Mouse (Mus musculus) gastrocnemius, postnatal 4 days (tissue): ENCODE measurements at regions not wholly inside any gene's neighbourhood (a gene's known extent, or its start where the extent isn't known, plus 50 kb on each side); places are given as distances from the start of the nearest gene placed in this dataset.

Experiments
- DNase-seq, 2 experiments: peaks; one replicate each; pipeline ENCODE4 v3.0.0; 2021 to 2022; ENCODE audit warnings: low spot score in 2 of 2, mixed read lengths in 2 of 2

DNA sequence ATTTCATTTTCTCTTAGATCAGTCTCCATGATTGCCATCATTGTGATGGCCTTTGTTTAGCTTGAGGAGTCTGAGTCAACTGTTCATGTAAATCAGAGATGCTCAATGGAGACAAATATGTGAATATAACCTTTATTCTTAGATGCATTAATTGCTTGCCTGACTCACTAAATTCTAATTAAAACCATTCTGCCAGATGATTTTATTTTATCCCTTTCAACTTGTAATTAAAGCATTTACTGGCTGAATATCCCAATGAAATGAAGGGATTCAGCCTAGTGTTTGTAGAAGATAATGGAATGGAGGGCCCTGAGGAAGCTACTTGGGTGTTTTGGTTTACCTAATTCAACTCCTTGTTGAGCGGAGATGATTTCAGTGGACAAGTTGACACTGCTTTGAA, 777.1 kb upstream of the Auts2 start:
- no peak for DNase-seq

DNA sequence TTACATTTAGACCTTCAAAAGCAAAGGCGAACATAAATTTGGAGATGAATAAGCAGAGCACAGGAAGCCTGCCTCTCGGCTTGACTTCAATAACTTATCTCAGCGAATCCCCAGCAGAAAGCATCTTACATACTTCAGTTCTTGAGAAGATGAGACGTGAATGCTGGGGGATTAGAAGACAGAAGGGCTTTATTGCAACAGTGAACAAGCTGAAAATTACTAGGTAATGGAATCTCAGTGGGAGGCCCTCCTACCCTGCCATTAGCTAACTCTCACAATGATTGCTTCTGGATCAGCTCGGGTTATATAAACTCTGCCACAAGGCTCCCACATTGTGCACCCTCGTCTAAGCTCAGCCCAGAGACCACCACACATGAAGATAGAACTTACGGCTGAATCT, 770.9 kb upstream of the Auts2 start:
- no peak for DNase-seq

DNA sequence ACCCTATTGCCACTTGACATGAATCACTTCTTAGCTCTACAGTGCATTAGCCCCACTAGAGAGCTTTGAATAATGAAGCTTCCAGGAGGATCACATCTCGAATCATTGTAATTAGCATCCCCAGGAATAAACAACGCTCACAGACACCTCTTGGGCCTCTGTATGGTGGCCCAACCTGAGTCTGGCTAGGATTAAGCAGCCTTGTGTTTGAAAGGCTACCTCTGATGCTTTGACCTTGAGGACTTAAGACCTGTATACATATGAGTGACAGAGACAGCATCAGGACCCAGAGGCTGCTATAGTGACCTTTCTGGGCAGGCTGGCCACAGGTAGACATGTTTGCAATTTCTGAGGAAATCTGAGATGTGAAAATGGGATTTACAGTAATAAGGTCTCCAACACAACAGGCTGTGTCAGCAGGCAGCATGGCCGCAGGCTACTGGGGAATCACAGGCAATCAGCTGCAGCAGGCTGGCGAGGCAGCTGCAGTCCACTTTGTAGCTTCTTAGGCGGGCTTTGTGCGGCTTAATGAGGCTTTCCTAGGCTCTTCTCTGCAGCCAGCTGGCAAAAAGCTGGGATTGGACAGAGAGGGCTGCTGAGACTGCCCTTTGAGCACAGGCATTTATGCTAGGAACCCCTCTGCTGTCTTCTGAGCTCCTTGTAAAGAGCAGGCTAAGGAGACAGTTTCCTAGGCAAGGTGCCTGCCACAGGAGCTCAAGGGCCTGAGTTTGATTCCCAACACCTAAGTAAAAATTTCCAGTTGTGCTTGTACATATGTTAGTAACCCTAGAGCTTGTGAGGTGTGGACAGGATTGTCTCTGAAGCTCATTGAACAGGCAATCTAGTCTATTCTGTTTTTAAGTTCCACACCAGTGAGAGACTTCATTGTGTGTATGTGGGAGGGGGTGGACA, 768.1 kb upstream of the Auts2 start:
- DNase-seq, result peak in 1 of 2 experiments; percentile 15

DNA sequence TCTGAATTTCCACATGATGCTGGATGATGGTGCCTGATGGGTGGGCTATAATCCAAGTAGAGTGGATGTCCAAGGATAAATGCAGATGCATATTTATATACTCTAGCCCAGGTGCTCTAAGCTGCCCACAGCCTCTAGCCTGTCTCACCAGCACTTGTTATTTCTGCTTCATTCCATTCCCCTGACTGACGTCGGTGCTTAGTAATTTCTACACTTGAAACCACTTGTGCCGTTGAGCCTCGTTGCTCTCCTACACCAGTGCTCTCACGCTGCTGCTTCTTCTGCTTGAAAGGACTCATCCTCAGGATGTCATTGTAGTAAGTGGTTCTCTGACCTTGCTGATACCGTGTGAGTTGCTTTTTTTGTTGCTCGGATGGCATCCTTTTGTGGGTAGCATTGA, 724.7 kb upstream of the Auts2 start:
- DNase-seq, result no peak

DNA sequence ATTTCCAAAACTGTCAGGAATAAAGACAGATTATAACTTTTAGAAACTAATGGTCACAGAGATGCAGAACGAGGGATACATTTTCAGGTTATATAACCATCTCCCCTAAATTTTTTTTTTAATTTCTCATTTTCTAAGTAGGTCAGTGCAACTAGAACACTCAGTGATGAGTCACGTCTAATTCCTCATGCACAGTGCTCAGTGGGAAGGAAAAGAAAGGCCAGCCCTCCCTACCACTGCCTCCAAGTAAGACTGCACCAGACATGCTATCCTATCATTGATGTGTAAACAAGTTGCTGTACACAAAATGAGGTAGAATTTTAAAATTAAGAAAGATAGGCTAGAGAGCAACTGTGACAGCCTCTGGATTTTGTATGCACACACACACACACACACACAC, 724.2 kb upstream of the Auts2 start:
- no peak for DNase-seq

DNA sequence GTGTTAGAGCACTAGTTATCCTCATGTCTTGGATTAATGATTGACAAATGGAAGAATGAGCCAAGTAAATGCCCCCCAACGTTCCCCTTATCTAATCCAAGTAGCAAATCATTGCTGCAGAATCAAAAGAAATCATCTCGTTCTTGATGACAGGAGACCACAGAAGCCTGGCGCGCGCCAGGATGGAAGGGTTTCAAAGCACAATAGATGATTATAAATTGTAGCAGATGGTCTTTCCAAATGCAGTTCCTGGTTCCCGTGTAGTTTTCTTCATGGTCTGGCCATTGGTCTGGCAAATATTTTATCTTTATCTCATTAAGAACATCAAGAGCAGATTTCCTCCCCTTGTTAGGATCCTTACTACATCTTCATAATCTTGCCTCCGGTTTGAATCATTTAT, 721.8 kb upstream of the Auts2 start:
- no peak for DNase-seq

DNA sequence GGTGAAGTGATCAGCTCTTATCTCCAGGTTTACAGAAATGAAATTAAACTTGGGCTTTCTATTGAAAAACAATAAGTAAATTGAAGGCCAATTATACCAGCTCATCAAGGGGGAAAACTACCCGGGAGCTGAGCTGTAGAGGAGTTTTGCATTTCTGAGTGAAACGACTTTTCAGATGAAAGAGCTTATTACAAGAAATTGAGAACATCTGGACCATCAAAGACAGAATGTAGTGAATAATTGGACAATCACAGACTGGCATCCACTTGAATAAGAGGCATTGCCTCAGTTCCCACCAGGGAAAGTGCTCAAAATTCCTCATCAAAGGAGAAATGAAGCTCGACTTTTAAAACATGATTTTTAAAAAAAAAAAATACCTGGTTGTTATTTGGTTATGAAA, 675.7 kb upstream of the Auts2 start:
- no peak for DNase-seq

DNA sequence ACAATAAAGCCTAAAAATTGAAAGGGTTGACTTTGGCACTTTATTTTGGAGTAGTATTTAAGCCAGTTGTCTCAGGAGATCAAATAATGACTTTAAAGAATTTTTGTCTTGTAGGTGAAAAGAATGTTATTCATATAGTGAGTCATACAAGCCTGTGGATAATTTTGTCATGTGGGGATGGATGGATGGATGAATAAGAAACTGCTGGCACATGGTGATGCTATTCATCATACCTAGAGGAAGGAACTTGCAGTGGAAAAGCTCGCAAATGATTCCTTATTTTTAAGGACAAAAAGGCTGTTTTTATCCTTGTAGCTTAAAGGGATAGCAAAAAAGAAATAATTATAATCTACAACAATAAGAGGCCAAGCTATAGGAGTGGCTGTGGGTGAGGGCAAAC, 655.4 kb upstream of the Auts2 start:
- no peak for DNase-seq

DNA sequence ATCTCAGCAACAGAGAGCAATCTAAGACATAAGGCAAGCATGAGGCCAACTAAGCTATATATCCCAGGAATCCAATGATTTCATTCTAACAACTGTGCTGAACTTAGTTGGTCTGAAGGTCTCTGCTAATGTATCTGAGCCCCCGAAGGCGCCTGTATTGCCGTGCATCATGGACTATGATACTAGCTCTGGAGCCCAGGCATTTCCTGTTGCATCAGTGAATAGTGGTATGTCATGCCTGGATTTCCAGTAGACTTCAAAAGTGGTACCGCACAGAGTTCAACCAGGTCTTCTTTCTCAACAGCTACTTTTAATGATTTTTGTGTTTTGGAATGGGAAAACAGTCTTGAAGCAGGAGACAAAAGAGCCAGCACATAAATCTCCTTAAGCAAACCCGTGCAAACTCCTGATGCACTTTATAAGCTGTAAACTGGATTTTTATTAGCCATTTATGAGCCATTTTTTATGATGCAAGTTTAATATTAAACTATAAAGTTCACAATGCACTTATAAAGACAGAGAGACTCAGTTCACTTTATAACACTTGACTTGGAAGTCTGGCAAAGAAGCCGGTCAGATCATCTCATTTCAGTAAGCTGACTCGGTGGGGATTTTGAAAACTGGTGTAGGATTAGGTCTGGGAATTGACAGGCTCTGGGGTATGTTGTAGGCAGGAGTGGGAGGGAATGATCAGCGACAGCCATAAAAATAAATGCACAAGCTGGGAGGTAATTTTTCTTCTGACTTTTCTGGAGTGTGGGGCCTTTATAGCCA, 646.8 kb upstream of the Auts2 start:
- DNase-seq, result no peak

DNA sequence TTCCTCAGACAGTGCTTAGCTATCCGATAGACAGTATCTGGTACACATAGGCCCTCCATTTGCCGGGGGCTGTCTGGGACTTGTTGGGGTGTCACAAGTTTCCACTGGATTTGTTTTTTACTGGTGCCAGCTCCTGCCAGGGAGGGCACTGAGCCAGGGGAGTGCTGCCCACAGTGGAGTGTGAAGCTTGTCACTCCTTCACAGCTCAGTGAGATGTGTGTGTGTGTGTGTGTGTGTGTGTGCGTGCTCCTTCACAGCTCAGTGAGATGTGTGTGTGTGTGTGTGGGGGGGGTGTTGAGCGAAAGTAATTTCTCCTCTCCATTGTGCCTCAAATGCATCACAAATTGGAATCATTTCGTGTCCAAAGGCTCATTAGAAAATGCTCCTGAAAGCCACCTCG, 632.5 kb upstream of the Auts2 start:
- DNase-seq, result no peak

DNA sequence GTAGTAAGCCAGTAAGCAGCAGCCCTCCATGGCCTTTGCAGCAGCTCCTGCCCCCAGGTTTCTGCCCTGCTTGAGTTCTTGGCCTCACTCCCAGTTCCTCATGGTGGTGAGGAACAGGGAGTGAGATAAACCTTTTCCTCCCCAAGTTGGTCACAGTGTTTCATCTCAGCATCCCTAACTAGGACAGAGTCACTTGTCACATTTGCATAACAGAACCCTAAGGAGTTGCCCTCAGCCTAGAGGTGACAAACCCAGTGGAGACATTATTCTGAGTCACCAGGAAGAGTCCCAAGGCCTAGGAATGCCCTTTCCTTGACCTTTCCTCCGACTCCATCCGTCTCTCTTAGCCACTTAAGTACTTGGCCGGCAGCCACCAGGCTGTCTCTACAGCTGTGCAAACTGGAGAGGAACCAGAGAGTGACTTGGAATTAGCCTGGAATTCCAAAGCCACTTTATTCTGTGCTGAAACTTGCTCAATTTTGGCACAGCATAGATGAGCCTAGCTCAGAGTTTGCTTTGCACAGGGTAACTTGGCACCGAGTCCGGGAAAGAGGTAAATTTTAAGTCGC, 630.1 kb upstream of the Auts2 start:
- DNase-seq, result peak; percentile 46 to 83

DNA sequence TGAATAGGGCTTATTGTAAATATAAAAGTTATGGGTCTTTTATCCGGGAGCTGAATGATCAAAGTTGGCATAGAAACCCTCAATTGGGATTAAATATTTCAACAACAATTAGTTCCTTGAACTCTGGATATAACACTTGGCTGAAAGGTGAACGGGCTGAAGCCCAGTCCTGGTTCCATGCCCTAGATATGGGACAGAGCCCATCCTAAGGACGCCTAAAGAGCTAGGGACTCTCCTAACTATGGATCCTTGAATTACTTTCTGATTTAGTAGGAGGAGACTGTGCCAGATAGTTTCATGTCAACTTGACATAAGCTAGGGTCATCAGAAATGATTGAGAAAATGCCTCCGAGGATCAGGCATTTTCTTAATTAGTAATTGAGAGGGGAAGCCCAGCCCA, 629.5 kb upstream of the Auts2 start:
- no peak for DNase-seq

DNA sequence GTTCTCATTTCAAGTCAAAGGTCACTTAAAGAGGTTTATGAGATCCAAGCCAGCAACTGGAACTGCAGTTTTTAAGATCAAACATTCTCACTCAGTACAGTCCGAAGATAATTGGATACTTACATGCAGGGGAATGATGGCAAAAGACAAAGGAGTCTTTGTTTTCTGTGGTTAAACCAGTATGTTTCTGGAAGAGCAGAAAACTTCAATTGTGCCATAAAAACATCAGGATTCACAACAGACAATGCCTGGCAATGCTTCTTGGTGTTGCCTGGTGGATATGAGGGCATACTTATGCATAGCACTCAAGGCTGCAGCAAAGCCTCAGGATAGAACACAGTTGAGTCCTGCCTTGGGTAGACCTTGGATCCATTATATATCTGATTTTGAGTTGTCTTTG, 628.1 kb upstream of the Auts2 start:
- no peak for DNase-seq

DNA sequence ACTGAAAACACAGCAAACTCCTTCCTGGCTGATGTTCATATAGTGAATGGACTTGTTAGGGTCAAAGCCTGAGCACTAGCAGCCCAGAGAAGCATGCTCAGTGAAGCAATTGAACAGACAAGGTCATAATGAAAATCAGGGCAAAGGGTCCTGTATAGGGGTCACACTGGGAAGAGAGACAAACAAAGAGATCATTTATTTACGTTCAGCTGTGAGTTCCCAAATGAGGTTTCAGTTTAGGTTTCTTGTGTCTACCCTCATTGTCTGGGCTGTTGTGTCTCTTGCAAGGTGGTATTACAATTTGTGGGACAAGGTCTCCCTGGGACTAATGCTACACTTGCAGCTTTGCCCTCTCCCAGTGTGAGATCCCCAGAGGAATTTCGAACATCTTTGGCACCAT, 624.4 kb upstream of the Auts2 start:
- no peak for DNase-seq

DNA sequence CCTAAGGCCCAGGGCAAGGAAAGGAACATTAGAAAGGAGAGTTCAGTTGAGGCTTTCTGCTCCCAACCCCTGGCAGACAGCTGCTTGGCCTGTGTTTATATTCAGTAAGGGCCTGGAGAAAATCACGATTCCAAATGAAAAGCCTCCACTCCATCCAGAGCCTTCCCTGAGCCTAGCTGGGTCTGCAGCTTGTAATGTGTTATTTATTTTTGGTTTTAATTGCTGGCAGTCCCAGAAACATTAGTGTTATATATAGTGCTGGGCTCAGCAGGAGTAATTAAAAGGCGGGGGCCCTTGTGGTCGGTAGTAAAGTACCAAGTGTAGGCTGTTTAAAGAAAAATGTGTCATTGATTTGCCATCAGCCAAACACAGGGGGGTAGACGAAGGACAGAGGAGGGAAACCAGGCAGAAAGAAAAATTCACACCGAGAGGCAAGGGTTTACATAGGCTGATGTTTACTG, 623.9 kb upstream of the Auts2 start:
- no peak for DNase-seq

DNA sequence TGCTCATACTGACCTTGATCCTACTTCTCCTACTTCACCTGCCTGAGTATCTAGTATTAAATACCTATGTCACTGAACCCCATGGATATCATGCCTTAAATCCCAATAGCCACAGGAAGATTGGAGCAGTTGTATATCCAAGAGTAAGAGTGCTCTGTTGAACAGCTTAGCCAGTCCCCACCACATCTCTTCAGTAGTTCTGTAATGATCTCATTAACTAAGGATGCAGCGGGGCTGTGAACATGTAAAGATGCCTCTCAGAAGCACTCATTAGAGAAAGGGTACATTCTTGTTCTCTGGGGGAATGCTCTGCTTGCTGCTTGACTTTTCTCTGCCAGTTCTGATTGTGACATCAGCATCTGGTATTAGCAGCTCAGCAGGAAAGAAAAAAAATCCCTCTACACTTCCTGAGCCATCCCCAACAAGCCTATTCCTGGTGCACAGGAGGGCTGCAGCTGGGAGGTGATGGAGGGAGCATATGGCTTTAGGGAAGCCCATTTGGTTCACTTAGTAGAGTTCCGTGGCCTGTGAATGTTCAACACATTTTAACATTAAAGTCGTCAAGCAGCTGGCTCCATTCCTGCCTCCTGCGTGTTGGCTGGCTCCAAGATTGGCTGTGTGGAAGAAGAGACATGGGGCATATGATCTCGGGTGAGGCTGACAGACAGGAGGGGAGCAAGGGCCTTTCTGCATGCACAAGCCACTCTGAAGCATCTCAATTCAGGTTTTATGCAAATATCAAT, 613.1 kb upstream of the Auts2 start:
- no peak for DNase-seq

DNA sequence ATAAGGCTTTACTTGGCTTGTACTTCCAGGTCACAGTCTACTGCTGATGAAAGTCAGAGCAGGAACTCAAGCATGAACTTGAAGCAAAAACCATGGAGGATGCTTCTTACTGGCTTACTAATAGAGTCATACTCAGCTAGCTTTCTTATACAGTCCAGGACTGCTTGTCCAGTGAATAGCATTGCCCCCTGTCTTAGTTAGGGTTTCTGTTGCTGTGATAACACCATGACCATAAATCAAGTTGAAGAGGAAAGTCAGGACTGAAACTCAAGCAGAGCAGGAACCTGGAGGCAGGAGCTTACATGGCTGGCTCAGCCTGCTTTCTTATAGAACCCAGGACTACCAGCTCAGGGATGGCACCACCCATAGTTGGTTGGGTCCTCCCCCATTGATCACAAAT, 602.9 kb upstream of the Auts2 start:
- DNase-seq, result no peak

DNA sequence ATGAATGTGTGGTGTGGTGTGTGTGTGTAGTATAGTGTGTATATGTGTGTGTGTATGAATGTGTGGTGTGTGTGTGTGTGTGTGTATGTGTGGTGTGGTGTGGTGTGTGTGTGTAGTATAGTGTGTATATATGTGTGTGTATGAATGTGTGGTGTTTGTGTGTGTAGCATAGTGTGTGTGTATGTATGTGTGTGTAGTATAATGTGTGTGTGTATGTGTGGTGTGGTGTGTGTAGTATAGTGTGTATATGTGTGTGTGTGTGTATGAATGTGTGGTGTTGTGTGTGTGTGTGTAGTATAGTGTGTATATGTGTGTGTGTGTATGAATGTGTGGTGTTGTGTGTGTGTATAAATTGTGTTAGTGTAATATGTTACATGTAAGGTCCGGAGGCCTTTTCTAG, 600.5 kb upstream of the Auts2 start:
- no peak for DNase-seq

DNA sequence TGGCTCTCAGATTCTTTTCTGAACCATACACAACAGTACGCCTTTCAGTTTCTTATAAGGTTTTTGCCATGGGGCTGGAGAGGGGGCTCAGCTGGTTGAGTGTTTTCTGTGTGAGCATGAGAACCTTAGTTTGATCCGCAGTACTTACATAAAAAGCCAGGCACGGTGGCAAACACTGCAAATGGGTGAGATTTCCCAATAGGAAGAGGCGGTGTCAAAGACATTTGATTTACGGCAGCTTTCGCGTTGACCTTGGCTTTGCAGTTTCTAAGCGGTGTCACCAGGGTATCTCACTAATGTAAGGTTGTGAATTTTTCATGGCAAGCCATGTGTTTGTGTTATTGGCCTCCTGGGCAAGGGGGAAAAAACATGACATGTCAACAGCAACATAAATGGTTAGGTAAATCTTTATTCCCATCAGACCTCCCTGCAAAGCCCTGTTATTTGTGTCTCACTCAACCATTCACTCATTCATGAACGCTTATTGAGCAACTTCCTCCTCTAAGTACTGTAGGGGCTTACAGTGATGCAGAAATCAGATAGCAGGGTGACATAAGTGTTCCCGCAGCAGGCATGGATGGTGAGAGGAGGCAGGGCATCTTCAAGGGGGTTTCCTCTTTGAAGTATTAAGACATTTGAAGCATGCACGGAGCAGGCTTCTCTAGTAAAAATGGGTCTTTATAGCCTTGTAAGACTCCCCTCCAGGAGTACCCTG, 599.4 kb upstream of the Auts2 start:
- DNase-seq, result no peak

DNA sequence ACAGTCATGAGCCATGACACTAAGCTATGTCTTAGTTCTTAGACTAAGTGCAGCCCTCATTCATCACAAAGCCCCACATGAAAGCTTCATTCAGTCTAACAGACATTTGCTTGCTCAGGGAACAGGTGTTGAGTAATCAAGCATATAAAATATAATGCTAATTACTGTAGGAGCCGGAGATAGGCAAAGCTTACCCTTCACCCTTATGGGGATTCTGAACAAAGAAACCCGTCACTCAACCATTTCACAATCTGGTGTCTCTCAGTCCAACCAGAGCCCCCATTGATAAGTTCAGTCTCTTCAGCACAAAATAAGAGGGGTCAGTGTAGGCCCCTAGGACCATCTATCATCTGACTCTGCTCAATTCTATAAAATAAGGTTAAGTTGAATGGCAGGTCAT, 587.9 kb upstream of the Auts2 start:
- DNase-seq, result no peak

DNA sequence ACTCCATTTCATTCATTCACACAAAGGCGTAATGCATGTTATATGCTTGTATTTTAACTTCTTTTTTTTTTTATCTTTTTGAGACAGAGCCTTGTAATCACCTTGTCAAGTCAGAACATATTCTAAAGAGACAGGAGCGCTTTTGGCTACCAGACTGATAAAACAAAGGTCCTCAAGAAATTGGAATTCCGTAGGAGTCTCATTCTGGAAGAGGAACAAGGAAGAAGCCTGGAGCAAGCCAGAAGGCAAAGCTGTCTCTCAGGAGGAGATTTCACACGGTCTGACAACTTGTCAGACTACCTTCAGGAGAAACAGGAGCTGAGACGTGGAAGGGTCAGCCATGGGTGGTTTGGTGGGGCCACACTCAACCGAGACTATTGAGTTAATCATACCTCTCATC, 587.2 kb upstream of the Auts2 start:
- no peak for DNase-seq
